Mouse (Mus musculus): Measurements from ENCODE around the gene Gm21970.

Gm21970 gene

DNA sequence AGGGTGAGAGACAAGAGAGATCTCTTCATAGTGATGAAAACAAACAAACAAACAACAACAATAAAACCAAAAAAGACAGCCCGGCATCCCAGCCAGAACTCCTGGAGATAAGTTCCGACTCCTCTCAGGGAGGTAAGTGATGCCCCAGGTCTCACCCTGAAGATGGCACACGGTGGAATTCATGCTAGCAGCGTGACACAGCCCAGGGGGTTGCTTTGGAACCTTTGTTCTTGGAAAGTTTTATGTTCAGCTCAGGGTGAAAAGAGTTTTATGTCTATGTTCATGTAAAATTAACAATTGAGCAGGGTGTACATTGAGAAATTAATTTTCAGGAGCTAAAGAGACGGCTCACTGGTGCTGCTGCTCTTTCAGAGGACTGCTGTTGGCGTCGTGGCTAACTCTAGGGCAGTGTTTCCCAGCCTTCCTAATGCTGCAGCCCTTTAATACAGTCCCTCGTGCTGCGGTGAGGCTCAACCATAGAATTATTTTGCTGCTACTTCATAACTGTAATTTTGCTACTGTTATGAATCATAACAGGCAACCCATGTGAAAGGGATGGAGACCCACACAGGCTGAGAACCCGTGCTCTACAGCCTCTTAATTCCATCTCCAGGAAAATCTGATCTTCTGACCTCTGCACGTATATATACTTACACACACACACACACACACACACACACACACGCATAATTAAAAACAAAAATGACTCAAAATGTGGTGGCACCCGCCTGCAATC lies 74.2 kb downstream of the Gm21970 start:
- no peak for DNase-seq

GRCm38 (mm10) chr16:91466566-91466965 lies 75.0 kb downstream of the Gm21970 start:
- no peak for DNase-seq
